Mouse (Mus musculus): ENCODE results near the gene Apaf1. TPM values are rescaled to one million over a fixed set of nuclear protein-coding genes. Genes with fewer than 3 reads are reported as not detected.

The Apaf1 gene
- total and polyA plus RNA-seq, 2 experiments: 1.6 to 3.4 TPM

GRCm38 (mm10) chr10:91094251-91095104 is 11.9 kb upstream of the Apaf1 start:
- Histone ChIP-seq H3K79me2 (ENCODE audit: control insufficient read depth, insufficient read depth, low read length) (no peaks in the 10 kb centered on the region), H3K27me3 (ENCODE audit: control insufficient read depth, insufficient read depth, low read length) (no peaks in the 10 kb centered on the region), H3K27ac (replicated peaks; ENCODE audit: insufficient read depth, low read depth, low read length) (no peak overlapping the region), H3K36me3 (ENCODE audit: control insufficient read depth, insufficient read depth, low read length) (no peaks in the 10 kb centered on the region), H3K4me1 (ENCODE audit: control insufficient read depth, insufficient read depth, low read length) (no peaks in the 10 kb centered on the region), H3K4me3 (ENCODE audit: insufficient read depth, low read depth, low read length) (no peak overlapping the region), H3K9ac (ENCODE audit: low read depth, low read length) (no peak overlapping the region)
- WGBS: 82% methylated on average over 15 of the region's 15 CpGs
- no peak for TF ChIP-seq CTCF (IDR thresholded peaks at IDR 0.05; ENCODE audit: low read depth, low read length)
- TF ChIP-seq POLR2A (IDR thresholded peaks at IDR 0.05; ENCODE audit: extremely low read depth, insufficient read depth, low read length): no peak
- DNase-seq (ENCODE audit: extremely low read depth, low read depth, low spot score): no peak

- Histone ChIP-seq H3K9ac (ENCODE audit: low read depth, low read length) (no peak overlapping the region), H3K4me1 (ENCODE audit: control insufficient read depth, insufficient read depth, low read length) (no peaks in the 10 kb centered on the region), H3K4me3 (ENCODE audit: insufficient read depth, low read depth, low read length) (no peak overlapping the region), H3K79me2 (ENCODE audit: control insufficient read depth, insufficient read depth, low read length) (no peaks in the 10 kb centered on the region), H3K36me3 (ENCODE audit: control insufficient read depth, insufficient read depth, low read length) (no peaks in the 10 kb centered on the region), H3K27me3 (ENCODE audit: control insufficient read depth, insufficient read depth, low read length) (no peaks in the 10 kb centered on the region), H3K27ac (replicated peaks; ENCODE audit: insufficient read depth, low read depth, low read length) (no peak overlapping the region)
- 92% methylated on average over 4 of the region's 4 CpGs for WGBS
- no peak for TF ChIP-seq CTCF (IDR thresholded peaks at IDR 0.05; ENCODE audit: low read depth, low read length)
- no peak for TF ChIP-seq POLR2A (IDR thresholded peaks at IDR 0.05; ENCODE audit: extremely low read depth, insufficient read depth, low read length)
- no peak for DNase-seq (ENCODE audit: extremely low read depth, low read depth, low spot score)
These were observed 10.2 kb upstream of the Apaf1 start for GRCm38 (mm10) chr10:91092812-91093211.

GRCm38 (mm10) chr10:91083393-91083927 is 890 bp upstream of the Apaf1 start:
- no peaks in the 10 kb centered on the region for H3K4me1 ChIP-seq (ENCODE audit: control insufficient read depth, insufficient read depth, low read length)
- no peaks in the 10 kb centered on the region for H3K27me3 ChIP-seq (ENCODE audit: control insufficient read depth, insufficient read depth, low read length)
- 38% methylated on average over 12 of the region's 12 CpGs for WGBS
- H3K4me3 ChIP-seq (ENCODE audit: insufficient read depth, low read depth, low read length): peak overlapping the region; percentile 68
- peak overlapping the region; percentile 68 for H3K9ac ChIP-seq (ENCODE audit: low read depth, low read length)
- H3K27ac ChIP-seq (replicated peaks; ENCODE audit: insufficient read depth, low read depth, low read length): no peak overlapping the region
- peak; percentile 17 for DNase-seq (ENCODE audit: extremely low read depth, low read depth, low spot score)
- no peaks in the 10 kb centered on the region for H3K36me3 ChIP-seq (ENCODE audit: control insufficient read depth, insufficient read depth, low read length)
- no peaks in the 10 kb centered on the region for H3K79me2 ChIP-seq (ENCODE audit: control insufficient read depth, insufficient read depth, low read length)
- TF ChIP-seq CTCF (IDR thresholded peaks at IDR 0.05; ENCODE audit: low read depth, low read length): no peak
- no peak for TF ChIP-seq POLR2A (IDR thresholded peaks at IDR 0.05; ENCODE audit: extremely low read depth, insufficient read depth, low read length)

GRCm38 (mm10) chr10:91081959-91082507 is 537 bp downstream of the Apaf1 start:
- under 1% methylated on average over 27 of the region's 27 CpGs for whole genome bisulfite sequencing
- peak; percentile 26 for DNase-seq (ENCODE audit: extremely low read depth, low read depth, low spot score)
- Histone ChIP-seq H3K36me3 (ENCODE audit: control insufficient read depth, insufficient read depth, low read length) (no peaks in the 10 kb centered on the region), H3K4me3 (ENCODE audit: insufficient read depth, low read depth, low read length) (peak overlapping the region; percentile 91), H3K79me2 (ENCODE audit: control insufficient read depth, insufficient read depth, low read length) (no peaks in the 10 kb centered on the region), H3K27me3 (ENCODE audit: control insufficient read depth, insufficient read depth, low read length) (no peaks in the 10 kb centered on the region), H3K27ac (replicated peaks; ENCODE audit: insufficient read depth, low read depth, low read length) (peak overlapping the region; percentile 57), H3K4me1 (ENCODE audit: control insufficient read depth, insufficient read depth, low read length) (no peaks in the 10 kb centered on the region), H3K9ac (ENCODE audit: low read depth, low read length) (peak overlapping the region; percentile 79)
- TF ChIP-seq CTCF (IDR thresholded peaks at IDR 0.05; ENCODE audit: low read depth, low read length): no peak

GRCm38 (mm10) chr10:91080540-91080939 is 2.0 kb downstream of the Apaf1 start:
- 72% methylated on average over 5 of the region's 5 CpGs for WGBS
- Histone ChIP-seq H3K27ac (replicated peaks; ENCODE audit: insufficient read depth, low read depth, low read length) (no peak overlapping the region), H3K4me1 (ENCODE audit: control insufficient read depth, insufficient read depth, low read length) (no peaks in the 10 kb centered on the region), H3K4me3 (ENCODE audit: insufficient read depth, low read depth, low read length) (no peak overlapping the region), H3K79me2 (ENCODE audit: control insufficient read depth, insufficient read depth, low read length) (no peaks in the 10 kb centered on the region), H3K9ac (ENCODE audit: low read depth, low read length) (no peak overlapping the region), H3K27me3 (ENCODE audit: control insufficient read depth, insufficient read depth, low read length) (no peaks in the 10 kb centered on the region), H3K36me3 (ENCODE audit: control insufficient read depth, insufficient read depth, low read length) (no peaks in the 10 kb centered on the region)
- peak; percentile 7 for DNase-seq (ENCODE audit: extremely low read depth, low read depth, low spot score)
- TF ChIP-seq POLR2A (IDR thresholded peaks at IDR 0.05; ENCODE audit: extremely low read depth, insufficient read depth, low read length) (no peak), CTCF (IDR thresholded peaks at IDR 0.05; ENCODE audit: low read depth, low read length) (no peak)

GRCm38 (mm10) chr10:91076667-91077066 is 5.9 kb downstream of the Apaf1 start:
- Histone ChIP-seq H3K4me1 (ENCODE audit: control insufficient read depth, insufficient read depth, low read length) (no peaks in the 10 kb centered on the region), H3K4me3 (ENCODE audit: insufficient read depth, low read depth, low read length) (no peak overlapping the region), H3K9ac (ENCODE audit: low read depth, low read length) (no peak overlapping the region), H3K27me3 (ENCODE audit: control insufficient read depth, insufficient read depth, low read length) (no peaks in the 10 kb centered on the region), H3K27ac (replicated peaks; ENCODE audit: insufficient read depth, low read depth, low read length) (no peak overlapping the region), H3K36me3 (ENCODE audit: control insufficient read depth, insufficient read depth, low read length) (no peaks in the 10 kb centered on the region), H3K79me2 (ENCODE audit: control insufficient read depth, insufficient read depth, low read length) (no peaks in the 10 kb centered on the region)
- no peak for TF ChIP-seq CTCF (IDR thresholded peaks at IDR 0.05; ENCODE audit: low read depth, low read length)
- TF ChIP-seq POLR2A (IDR thresholded peaks at IDR 0.05; ENCODE audit: extremely low read depth, insufficient read depth, low read length): no peak
- 84% methylated on average over 2 of the region's 2 CpGs for WGBS
- DNase-seq (ENCODE audit: extremely low read depth, low read depth, low spot score): no peak
